Mouse (Mus musculus) midbrain, embryonic 16.5 days (tissue): ENCODE results near the gene Pax9. TPM values are rescaled to one million over a fixed set of nuclear protein-coding genes. Genes with fewer than 3 reads are reported as not detected.

ENCODE experiments used
- ATAC-seq: fragments of 200-750 bp; cut with Nextera tagmentation; 2 replicates; pipeline ENCODE4 v1.8.0; 2017; ENCODE audit warnings: moderate TSS enrichment
- H3K27ac ChIP-seq: fragments of 300-500 bp; sonication (generic); 2 replicates; pipeline ENCODE4 v1.5.1; 2014; ENCODE audit warnings: mild to moderate bottlenecking, low read length, mixed read lengths
- H3K27me3 ChIP-seq: fragments of 300-500 bp; sonication (generic); 2 replicates; pipeline ENCODE4 v1.6.1; 2014; ENCODE audit warnings: low read depth, low read length, mixed read lengths; ENCODE audit not compliant: control insufficient read depth, insufficient read depth
- H3K36me3 ChIP-seq: fragments of 300-500 bp; sonication (generic); 2 replicates; pipeline ENCODE4 v1.6.1; 2014; ENCODE audit warnings: mild to moderate bottlenecking, low read length, moderate library complexity, mixed read lengths; ENCODE audit not compliant: control insufficient read depth, insufficient read depth
- H3K4me1 ChIP-seq: fragments of 300-500 bp; sonication (generic); 2 replicates; pipeline ENCODE4 v1.6.1; 2014; ENCODE audit warnings: mild to moderate bottlenecking, low read length, mixed read lengths; ENCODE audit not compliant: control insufficient read depth, insufficient read depth
- H3K4me2 ChIP-seq: fragments of 300-500 bp; sonication (generic); 2 replicates; pipeline ENCODE4 v1.6.1; 2014; ENCODE audit warnings: mild to moderate bottlenecking, low read length, mixed read lengths
- H3K4me3 ChIP-seq: fragments of 300-500 bp; sonication (generic); 2 replicates; pipeline ENCODE4 v1.5.1; 2014; ENCODE audit warnings: low read depth, mild to moderate bottlenecking, low read length, moderate library complexity, mixed read lengths
- H3K9ac ChIP-seq: fragments of 300-500 bp; sonication (generic); 2 replicates; pipeline ENCODE4 v1.6.1; 2014; ENCODE audit warnings: low read depth, low read length, mixed read lengths
- H3K9me3 ChIP-seq: fragments of 300-500 bp; sonication (generic); replicated peaks from 2 replicates; pipeline ENCODE4 v1.6.1; 2014; ENCODE audit warnings: mild to moderate bottlenecking, low read length, mixed read lengths; ENCODE audit not compliant: control insufficient read depth, poor library complexity, severe bottlenecking
- WGBS: fragments of 180-500 bp; shearing (Covaris S2); extraction: QIAGEN DNeasy Blood & Tissue Kit; methylation state at CpG from one replicate; pipeline ENCODE4 v1.1.7; 2014; 5-methylcytosine and 5-hydroxymethylcytosine counted together
- polyA plus RNA-seq: library from polyadenylated mRNA; unstranded; fragments of >200 nt; fragmentation: Nextera tagmentation; extraction: Ambion mirVana; gene quantifications from 2 replicates; pipeline ENCODE4 v1.2.1, GENCODE M21; 2015

Gene Pax9
- polyA plus RNA-seq, 1 experiment from 2014 or later: not detected

GRCm38 (mm10) chr12:56695358-56696173 is 4.0 kb downstream of the Pax9 start:
- H3K4me2 ChIP-seq: peak overlapping the region; percentile 31; the same call in 1 of the 2 replicates
- peaks cover 6% of the 10 kb centered on the region; the same call in 1 of the 2 replicates for H3K4me1 ChIP-seq
- H3K36me3 ChIP-seq: no peaks in the 10 kb centered on the region
- ATAC-seq: peak; percentile 88
- H3K27ac ChIP-seq: no peak overlapping the region
- H3K4me3 ChIP-seq: no peak overlapping the region; the same call in 1 of the 2 replicates
- peaks cover 69% of the 10 kb centered on the region for H3K27me3 ChIP-seq
- no peak overlapping the region for H3K9ac ChIP-seq
- no peaks in the 10 kb centered on the region for H3K9me3 ChIP-seq
- under 1% methylated on average over 41 of the region's 41 CpGs for WGBS

- no peaks in the 10 kb centered on the region for H3K9me3 ChIP-seq
- peaks cover 6% of the 10 kb centered on the region; the same call in 1 of the 2 replicates for H3K4me1 ChIP-seq
- no peak overlapping the region for H3K4me3 ChIP-seq
- H3K4me2 ChIP-seq: peak overlapping the region; percentile 17; the same call in 1 of the 2 replicates
- peaks cover 71% of the 10 kb centered on the region for H3K27me3 ChIP-seq
- ATAC-seq: no peak
- no peak overlapping the region for H3K27ac ChIP-seq
- WGBS: under 1% methylated on average over 57 of the region's 57 CpGs
- no peak overlapping the region for H3K9ac ChIP-seq
- H3K36me3 ChIP-seq: no peaks in the 10 kb centered on the region
Observed at GRCm38 (mm10) chr12:56696174-56697010, 4.8 kb downstream of the Pax9 start.

GRCm38 (mm10) chr12:56697011-56697740 is 5.6 kb downstream of the Pax9 start:
- 0% methylated on average over 36 of the region's 36 CpGs for WGBS
- ATAC-seq: no peak
- no peak overlapping the region; the same call in 1 of the 2 replicates for H3K4me2 ChIP-seq

GRCm38 (mm10) chr12:56697785-56698184 is 6.2 kb downstream of the Pax9 start:
- H3K27me3 ChIP-seq: peaks cover 67% of the 10 kb centered on the region
- no peaks in the 10 kb centered on the region for H3K36me3 ChIP-seq
- no peak overlapping the region for H3K9ac ChIP-seq
- ATAC-seq: no peak
- H3K4me1 ChIP-seq: peaks cover 6% of the 10 kb centered on the region; the same call in 1 of the 2 replicates
- H3K4me2 ChIP-seq: no peak overlapping the region
- 2% methylated on average over 12 of the region's 12 CpGs for WGBS
- no peak overlapping the region for H3K4me3 ChIP-seq
- H3K9me3 ChIP-seq: no peaks in the 10 kb centered on the region
- H3K27ac ChIP-seq: no peak overlapping the region

More at GRCm38 (mm10) chr12:56697011-56697740, 5.6 kb downstream of the Pax9 start:
- H3K27me3 ChIP-seq: peaks cover 68% of the 10 kb centered on the region
- H3K27ac ChIP-seq: no peak overlapping the region
- no peak overlapping the region for H3K9ac ChIP-seq
- no peaks in the 10 kb centered on the region for H3K9me3 ChIP-seq
- H3K4me1 ChIP-seq: peaks cover 6% of the 10 kb centered on the region; the same call in 1 of the 2 replicates
- H3K36me3 ChIP-seq: no peaks in the 10 kb centered on the region
- H3K4me3 ChIP-seq: no peak overlapping the region

- 3% methylated on average over 8 of the region's 8 CpGs for WGBS
- Histone ChIP-seq H3K4me3 (no peak overlapping the region), H3K4me1 (peaks cover 6% of the 10 kb centered on the region; the same call in 1 of the 2 replicates), H3K36me3 (no peaks in the 10 kb centered on the region), H3K27ac (no peak overlapping the region), H3K9me3 (no peaks in the 10 kb centered on the region), H3K9ac (no peak overlapping the region), H3K4me2 (no peak overlapping the region), H3K27me3 (peaks cover 61% of the 10 kb centered on the region)
- ATAC-seq: no peak
Observed at GRCm38 (mm10) chr12:56698191-56698980, 6.8 kb downstream of the Pax9 start.

GRCm38 (mm10) chr12:56699351-56699750 is 7.8 kb downstream of the Pax9 start:
- H3K36me3 ChIP-seq: no peaks in the 10 kb centered on the region
- no peak overlapping the region for H3K9ac ChIP-seq
- H3K9me3 ChIP-seq: no peaks in the 10 kb centered on the region
- 10% methylated on average over 3 of the region's 3 CpGs for WGBS
- H3K4me2 ChIP-seq: no peak overlapping the region
- peaks cover 56% of the 10 kb centered on the region for H3K27me3 ChIP-seq
- no peak overlapping the region for H3K4me3 ChIP-seq
- ATAC-seq: no peak
- peaks cover 6% of the 10 kb centered on the region; the same call in 1 of the 2 replicates for H3K4me1 ChIP-seq
- H3K27ac ChIP-seq: no peak overlapping the region

GRCm38 (mm10) chr12:56699915-56700900 is 8.6 kb downstream of the Pax9 start:
- no peaks in the 10 kb centered on the region for H3K36me3 ChIP-seq
- peaks cover 59% of the 10 kb centered on the region for H3K27me3 ChIP-seq
- H3K27ac ChIP-seq: no peak overlapping the region
- H3K4me2 ChIP-seq: no peak overlapping the region
- no peaks in the 10 kb centered on the region for H3K9me3 ChIP-seq
- H3K9ac ChIP-seq: no peak overlapping the region
- H3K4me3 ChIP-seq: no peak overlapping the region
- peak; percentile 32 for ATAC-seq
- peaks cover 6% of the 10 kb centered on the region; the same call in 1 of the 2 replicates for H3K4me1 ChIP-seq
- WGBS: 3% methylated on average over 44 of the region's 44 CpGs
